Mouse (Mus musculus) lung, postnatal 0 days (tissue): ENCODE data around the gene Olfr1416. TPM values are rescaled to one million over a fixed set of nuclear protein-coding genes. Genes with fewer than 3 reads are reported as not detected.
"Not testable (repeated sequence)": the region's sequence is repeated elsewhere in the genome, so short reads cannot be mapped to it uniquely, and the experiment has no call there.

Source experiments
- ATAC-seq: fragments of 200-750 bp; cut with Nextera tagmentation; 2 replicates; pipeline ENCODE4 v1.8.0; 2017; ENCODE audit warnings: moderate library complexity
- DNase-seq: peaks from one replicate; pipeline ENCODE4 v3.0.0-alpha.2; 2016; ENCODE audit warnings: low spot score
- H3K27ac ChIP-seq: fragments of 300-500 bp; sonication (generic); 2 replicates; pipeline ENCODE4 v1.5.1; 2014; ENCODE audit warnings: antibody characterized with exemption, mild to moderate bottlenecking, low read length, mixed read lengths
- H3K27me3 ChIP-seq: fragments of 300-500 bp; sonication (generic); replicated peaks from 2 replicates; pipeline ENCODE4 v1.6.1; 2014; ENCODE audit warnings: low read length, mixed read lengths; ENCODE audit not compliant: insufficient read depth
- H3K36me3 ChIP-seq: fragments of 300-500 bp; sonication (generic); 2 replicates; pipeline ENCODE4 v1.6.1; 2014; ENCODE audit warnings: low read length, mixed read lengths; ENCODE audit not compliant: insufficient read depth
- H3K4me1 ChIP-seq: fragments of 300-500 bp; sonication (generic); 2 replicates; pipeline ENCODE4 v1.6.1; 2014; ENCODE audit warnings: antibody characterized with exemption, low read depth, low read length, mixed read lengths; ENCODE audit not compliant: insufficient read depth
- H3K4me2 ChIP-seq: fragments of 300-500 bp; sonication (generic); replicated peaks from 2 replicates; pipeline ENCODE4 v1.6.1; 2014; ENCODE audit warnings: low read depth, mild to moderate bottlenecking, low read length, moderate library complexity, mixed read lengths
- H3K4me3 ChIP-seq: fragments of 300-500 bp; sonication (generic); 2 replicates; pipeline ENCODE4 v1.5.1; 2014; ENCODE audit warnings: low read depth, low read length
- H3K9ac ChIP-seq: fragments of 300-500 bp; sonication (generic); replicated peaks from 2 replicates; pipeline ENCODE4 v1.6.1; 2014; ENCODE audit warnings: low read depth, mild to moderate bottlenecking
- H3K9me3 ChIP-seq: fragments of 300-500 bp; sonication (generic); 2 replicates; pipeline ENCODE4 v1.6.1; 2016; ENCODE audit warnings: low read length, mixed read lengths
- CTCF ChIP-seq: IDR thresholded peaks from 2 replicates; pipeline ENCODE4 v1.5.1; 2016; ENCODE audit warnings: antibody characterized with exemption, mild to moderate bottlenecking
- EP300 ChIP-seq: IDR thresholded peaks from 2 replicates; pipeline ENCODE4 v1.6.1; 2016; ENCODE audit warnings: antibody characterized with exemption, mild to moderate bottlenecking, control low read depth
- WGBS: fragments of 180-500 bp; shearing (Covaris S2); extraction: QIAGEN DNeasy Blood & Tissue Kit; methylation state at CpG from one replicate; pipeline ENCODE4 v1.1.7; 2014; 5-methylcytosine and 5-hydroxymethylcytosine counted together
- polyA plus RNA-seq: library from polyadenylated mRNA; unstranded; fragments of >200 nt; fragmentation: Nextera tagmentation; extraction: Ambion mirVana; gene quantifications from 2 replicates; pipeline ENCODE4 v1.2.1, GENCODE M21; 2015

Olfr1416 gene
- not detected in 2 replicates for polyA plus RNA-seq

GRCm38 (mm10) chr1:92485013-92485412 is at the start of gene Olfr1416:
Gene Olfr1416 (minus strand): TSS chr1:92485113.
- Histone ChIP-seq H3K27ac (no peak within 1 kb of the TSS), H3K27me3 (no peaks in the 10 kb centered on the region), H3K36me3 (no peaks in the 10 kb centered on the region), H3K4me1 (no peaks in the 10 kb centered on the region), H3K4me2 (no peak within 1 kb of the TSS), H3K4me3 (no peak within 1 kb of the TSS), H3K9ac (no peak within 1 kb of the TSS), H3K9me3 (no peaks in the 10 kb centered on the region)
- DNase-seq (no peak), ATAC-seq (no peak)
- no peak for TF ChIP-seq CTCF
- TF ChIP-seq EP300 = no peak

- 71% methylated on average over 3 of the region's 3 CpGs for WGBS
- Histone ChIP-seq H3K9ac (no peak overlapping the region), H3K4me1 (no peaks in the 10 kb centered on the region), H3K36me3 (no peaks in the 10 kb centered on the region), H3K4me2 (no peak overlapping the region), H3K9me3 (no peaks in the 10 kb centered on the region), H3K27me3 (no peaks in the 10 kb centered on the region), H3K4me3 (no peak overlapping the region), H3K27ac (no peak overlapping the region)
- DNase-seq (no peak), ATAC-seq (no peak)
- no peak for TF ChIP-seq EP300
- no peak for TF ChIP-seq CTCF
Observed at GRCm38 (mm10) chr1:92523764-92524163, 38.9 kb upstream of the Olfr1416 start.

DNA sequence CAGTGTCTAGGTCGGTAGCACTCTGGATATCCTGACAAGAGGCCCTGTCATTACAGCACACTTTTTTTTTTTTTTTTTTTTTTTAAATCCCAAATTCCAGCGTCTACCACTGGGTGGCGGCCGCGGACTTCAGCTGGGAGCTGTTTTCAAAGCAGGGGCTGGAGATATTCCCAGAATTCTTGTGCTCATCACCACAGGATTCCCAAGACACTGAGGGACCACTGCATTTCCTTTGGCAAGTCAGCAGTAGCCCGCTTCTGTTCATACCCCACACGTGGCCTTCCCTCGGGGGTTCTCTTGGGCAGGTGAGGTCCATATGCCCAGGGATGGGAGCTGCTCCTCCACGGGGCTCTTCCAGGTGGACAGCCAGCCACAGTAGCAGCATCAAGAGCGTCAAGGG is 36.5 kb upstream of the Olfr1416 start:
- Histone ChIP-seq H3K4me2 (no peak overlapping the region), H3K27me3 (no peaks in the 10 kb centered on the region), H3K27ac (no peak overlapping the region), H3K9me3 (no peaks in the 10 kb centered on the region), H3K4me3 (no peak overlapping the region), H3K9ac (no peak overlapping the region), H3K36me3 (no peaks in the 10 kb centered on the region), H3K4me1 (no peaks in the 10 kb centered on the region)
- ATAC-seq (no peak), DNase-seq (peak; percentile 66)
- WGBS = 24% methylated on average over 10 of the region's 10 CpGs
- no peak for TF ChIP-seq EP300
- peak; percentile 65 for TF ChIP-seq CTCF

- no peak for DNase-seq
- WGBS = 75% methylated on average over 6 of the region's 6 CpGs
- TF ChIP-seq EP300 = no peak
Observed at GRCm38 (mm10) chr1:92519046-92519445, 34.1 kb upstream of the Olfr1416 start.

GRCm38 (mm10) chr1:92518561-92518960 is 33.6 kb upstream of the Olfr1416 start, which contains the start of gene Olfr1414:
Gene Olfr1414 (minus strand): TSS chr1:92518661.
- TF ChIP-seq EP300 (no peak), CTCF (no peak)
- H3K27ac ChIP-seq = no peak within 1 kb of the TSS
- H3K27me3 ChIP-seq = no peaks in the 10 kb centered on the region
- ATAC-seq (no peak), DNase-seq (no peak)
- no peak within 1 kb of the TSS for H3K4me2 ChIP-seq
- no peak within 1 kb of the TSS for H3K9ac ChIP-seq
- WGBS = 73% methylated on average over 3 of the region's 3 CpGs
- H3K9me3 ChIP-seq = no peaks in the 10 kb centered on the region
- H3K36me3 ChIP-seq = no peaks in the 10 kb centered on the region
- no peaks in the 10 kb centered on the region for H3K4me1 ChIP-seq
- no peak within 1 kb of the TSS for H3K4me3 ChIP-seq

More at GRCm38 (mm10) chr1:92519046-92519445, 34.1 kb upstream of the Olfr1416 start:
- Histone ChIP-seq H3K4me2 (no peak overlapping the region), H3K27ac (no peak overlapping the region), H3K4me3 (no peak overlapping the region), H3K36me3 (no peaks in the 10 kb centered on the region), H3K9ac (no peak overlapping the region), H3K4me1 (no peaks in the 10 kb centered on the region), H3K9me3 (no peaks in the 10 kb centered on the region), H3K27me3 (no peaks in the 10 kb centered on the region)
- no peak for ATAC-seq

DNA sequence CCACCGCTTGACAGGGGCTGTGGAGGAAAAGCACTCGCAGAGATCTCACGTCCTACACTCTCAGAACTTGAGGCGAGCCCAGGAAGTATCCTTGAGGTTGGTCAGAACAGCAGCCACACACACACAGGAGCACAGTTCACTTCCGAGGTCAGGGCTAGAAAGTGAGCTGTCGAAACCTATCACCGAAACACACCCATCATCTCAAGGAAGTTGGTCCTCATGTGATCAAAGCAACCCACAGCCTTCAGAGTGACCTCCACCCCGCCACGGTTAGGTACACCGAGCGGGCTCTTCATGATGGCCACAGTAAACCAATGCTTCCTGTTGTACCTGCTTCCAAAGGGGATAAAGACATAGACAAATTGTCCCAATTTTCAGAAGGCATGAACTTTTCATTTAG is 30.5 kb upstream of the Olfr1416 start:
- ATAC-seq = no peak
- Histone ChIP-seq H3K9ac (no peak overlapping the region), H3K4me1 (no peaks in the 10 kb centered on the region), H3K4me3 (no peak overlapping the region), H3K36me3 (no peaks in the 10 kb centered on the region), H3K27ac (no peak overlapping the region), H3K4me2 (no peak overlapping the region), H3K9me3 (no peaks in the 10 kb centered on the region), H3K27me3 (no peaks in the 10 kb centered on the region)
- WGBS = 51% methylated on average over 11 of the region's 11 CpGs
- DNase-seq = no peak
- no peak for TF ChIP-seq CTCF
- no peak for TF ChIP-seq EP300

DNA sequence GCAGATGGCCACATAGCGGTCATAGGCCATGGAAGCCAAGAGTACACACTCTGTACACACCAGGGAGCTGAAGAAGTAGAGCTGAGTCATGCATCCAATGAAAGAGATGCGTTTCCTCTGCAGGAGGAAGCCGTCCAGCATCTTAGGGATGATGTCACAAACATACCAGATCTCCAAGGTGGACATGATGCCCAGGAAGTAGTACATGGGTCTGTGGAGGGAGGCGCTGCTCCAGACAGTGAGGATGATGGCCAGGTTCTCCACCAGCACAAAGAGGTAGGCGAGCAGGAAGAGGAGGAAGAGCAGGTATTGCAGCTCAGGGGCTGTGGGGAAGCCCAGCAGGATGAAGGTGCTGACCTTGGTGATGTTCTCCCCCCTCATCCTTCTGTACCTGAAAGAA is 26.7 kb upstream of the Olfr1416 start:
- H3K36me3 ChIP-seq, H3K4me1 ChIP-seq, DNase-seq, H3K4me3 ChIP-seq, ATAC-seq, H3K9ac ChIP-seq, H3K9me3 ChIP-seq, H3K4me2 ChIP-seq, H3K27me3 ChIP-seq, H3K27ac ChIP-seq: not testable (repeated sequence)
- 82% methylated on average over 4 of the region's 5 CpGs for WGBS
